Mouse (Mus musculus) gastrocnemius, adult 8-10 months (tissue): ENCODE measurements at regions not wholly inside any gene's neighbourhood (a gene's known extent, or its start where the extent isn't known, plus 50 kb on each side); places are given as distances from the start of the nearest gene placed in this dataset.
A peak's percentile ranks its signal among the peaks of the same experiment; 100 is the strongest.

Source experiments
- DNase-seq, 2 experiments: peaks; one replicate each; pipeline ENCODE4 v3.0.0; 2022; ENCODE audit warnings: low spot score in 2 of 2

GRCm38 (mm10) chr1:128975586-128975985 lies 297.5 kb upstream of the Thsd7b start:
- DNase-seq, result no peak

GRCm38 (mm10) chr1:128951436-128951835 lies 321.7 kb upstream of the Thsd7b start:
- DNase-seq, result no peak

- DNase-seq, result no peak
Measured at GRCm38 (mm10) chr1:128950512-128950911, 322.6 kb upstream of the Thsd7b start.

- DNase-seq, result no peak
Measured at GRCm38 (mm10) chr1:128914811-128915210, 322.7 kb upstream of the Cxcr4 start.

GRCm38 (mm10) chr1:128912532-128912931 lies 320.4 kb upstream of the Cxcr4 start:
- no peak for DNase-seq

GRCm38 (mm10) chr1:128907566-128907965 lies 315.5 kb upstream of the Cxcr4 start:
- no peak for DNase-seq

GRCm38 (mm10) chr1:128898025-128898424 lies 305.9 kb upstream of the Cxcr4 start:
- no peak for DNase-seq

GRCm38 (mm10) chr1:128894546-128894945 lies 302.5 kb upstream of the Cxcr4 start:
- no peak for DNase-seq

GRCm38 (mm10) chr1:128878291-128878690 lies 286.2 kb upstream of the Cxcr4 start:
- DNase-seq, result no peak

GRCm38 (mm10) chr1:128875289-128875688 lies 283.2 kb upstream of the Cxcr4 start:
- no peak for DNase-seq

GRCm38 (mm10) chr1:128874190-128874589 lies 282.1 kb upstream of the Cxcr4 start:
- DNase-seq, result no peak

- DNase-seq, result no peak
Measured at GRCm38 (mm10) chr1:128868761-128869160, 276.7 kb upstream of the Cxcr4 start.

GRCm38 (mm10) chr1:128860537-128860936 lies 268.4 kb upstream of the Cxcr4 start:
- DNase-seq, result no peak

- no peak for DNase-seq
Measured at GRCm38 (mm10) chr1:128860094-128860493, 268.0 kb upstream of the Cxcr4 start.

- DNase-seq, result no peak
Measured at GRCm38 (mm10) chr1:128858661-128859060, 266.6 kb upstream of the Cxcr4 start.

GRCm38 (mm10) chr1:128856933-128857332 lies 264.8 kb upstream of the Cxcr4 start:
- DNase-seq, result no peak

- DNase-seq, result no peak
Measured at GRCm38 (mm10) chr1:128854649-128855048, 262.6 kb upstream of the Cxcr4 start.

GRCm38 (mm10) chr1:128853286-128853685 lies 261.2 kb upstream of the Cxcr4 start:
- no peak for DNase-seq

- DNase-seq, result no peak
Measured at GRCm38 (mm10) chr1:128837361-128837760, 245.3 kb upstream of the Cxcr4 start.

GRCm38 (mm10) chr1:128835510-128835909 lies 243.4 kb upstream of the Cxcr4 start:
- DNase-seq, result no peak

- DNase-seq, result no peak
Measured at GRCm38 (mm10) chr1:128833096-128833715, 241.1 kb upstream of the Cxcr4 start.

- DNase-seq, result peak; percentile 23 to 33
Measured at GRCm38 (mm10) chr1:128832201-128832883, 240.2 kb upstream of the Cxcr4 start.

GRCm38 (mm10) chr1:128830671-128831240 lies 238.7 kb upstream of the Cxcr4 start:
- no peak for DNase-seq
